Mouse (Mus musculus): ENCODE data around the gene Katna1. TPM values are rescaled to one million over a fixed set of nuclear protein-coding genes. Genes with fewer than 3 reads are reported as not detected.

Gene Katna1
- polyA plus RNA-seq, 1 experiment from 2014 or later, result 58.3 TPM

GRCm38 (mm10) chr10:7778361-7778760 is 52.6 kb downstream of the Katna1 start:
- DNase-seq (no peak), ATAC-seq (ENCODE audit: insufficient read depth) (no peak)
- no peaks in the 10 kb centered on the region for H3K27me3 ChIP-seq (ENCODE audit: insufficient read depth, low read length)
- no peak for TF ChIP-seq CTCF (IDR thresholded peaks at IDR 0.05; ENCODE audit: low read depth)
- H3K4me3 ChIP-seq (ENCODE audit: low read depth, low read length), result no peak overlapping the region
- H3K27ac ChIP-seq (ENCODE audit: low read depth), result no peak overlapping the region
- H3K4me2 ChIP-seq, result no peak overlapping the region
- no peaks in the 10 kb centered on the region for H3K4me1 ChIP-seq (ENCODE audit: insufficient read depth)
- H3K9ac ChIP-seq, result no peak overlapping the region
- WGBS, result 86% methylated on average over 3 of the region's 3 CpGs
- peaks cover 34% of the 10 kb centered on the region for H3K36me3 ChIP-seq (ENCODE audit: insufficient read depth)
- H3K9me3 ChIP-seq (ENCODE audit: low read depth, low read length), result no peaks in the 10 kb centered on the region

GRCm38 (mm10) chr10:7779751-7780237 is 54.0 kb downstream of the Katna1 start:
- WGBS, result 11% methylated on average over 7 of the region's 7 CpGs
- Histone ChIP-seq H3K27me3 (ENCODE audit: insufficient read depth, low read length) (no peaks in the 10 kb centered on the region), H3K4me3 (ENCODE audit: low read depth, low read length) (peak overlapping the region; percentile 92), H3K9ac (peak overlapping the region; percentile 80), H3K4me1 (ENCODE audit: insufficient read depth) (no peaks in the 10 kb centered on the region), H3K4me2 (peak overlapping the region; percentile 76), H3K36me3 (ENCODE audit: insufficient read depth) (peaks cover 23% of the 10 kb centered on the region), H3K9me3 (ENCODE audit: low read depth, low read length) (no peaks in the 10 kb centered on the region), H3K27ac (ENCODE audit: low read depth) (no peak overlapping the region)
- peak; percentile 16 for DNase-seq
- ATAC-seq (ENCODE audit: insufficient read depth), result no peak
- no peak for TF ChIP-seq CTCF (IDR thresholded peaks at IDR 0.05; ENCODE audit: low read depth)

- no peak for TF ChIP-seq CTCF (IDR thresholded peaks at IDR 0.05; ENCODE audit: low read depth)
- Histone ChIP-seq H3K4me2 (peak overlapping the region; percentile 76), H3K4me3 (ENCODE audit: low read depth, low read length) (peak overlapping the region; percentile 92), H3K27me3 (ENCODE audit: insufficient read depth, low read length) (no peaks in the 10 kb centered on the region), H3K4me1 (ENCODE audit: insufficient read depth) (no peaks in the 10 kb centered on the region), H3K27ac (ENCODE audit: low read depth) (peak overlapping the region; percentile 58; the same call in 1 of the 2 replicates), H3K9ac (peak overlapping the region; percentile 80), H3K9me3 (ENCODE audit: low read depth, low read length) (no peaks in the 10 kb centered on the region), H3K36me3 (ENCODE audit: insufficient read depth) (peaks cover 16% of the 10 kb centered on the region)
- under 1% methylated on average over 70 of the region's 77 CpGs for WGBS
- ATAC-seq (ENCODE audit: insufficient read depth), result peak; percentile 94
- DNase-seq, result peak; percentile 96
Observed at GRCm38 (mm10) chr10:7780238-7781176, 54.7 kb downstream of the Katna1 start.

GRCm38 (mm10) chr10:7781214-7781613 is 55.4 kb downstream of the Katna1 start:
- ATAC-seq (ENCODE audit: insufficient read depth) (peak; percentile 12), DNase-seq (no peak)
- Histone ChIP-seq H3K9me3 (ENCODE audit: low read depth, low read length) (no peaks in the 10 kb centered on the region), H3K4me3 (ENCODE audit: low read depth, low read length) (peak overlapping the region; percentile 92), H3K9ac (peak overlapping the region; percentile 38; the same call in 1 of the 2 replicates), H3K4me2 (peak overlapping the region; percentile 76), H3K4me1 (ENCODE audit: insufficient read depth) (no peaks in the 10 kb centered on the region), H3K27me3 (ENCODE audit: insufficient read depth, low read length) (no peaks in the 10 kb centered on the region), H3K36me3 (ENCODE audit: insufficient read depth) (peaks cover 11% of the 10 kb centered on the region), H3K27ac (ENCODE audit: low read depth) (no peak overlapping the region)
- TF ChIP-seq CTCF (IDR thresholded peaks at IDR 0.05; ENCODE audit: low read depth), result no peak
- WGBS, result 52% methylated on average over 3 of the region's 3 CpGs

- 30% methylated on average over 2 of the region's 2 CpGs for WGBS
- H3K9ac ChIP-seq, result no peak overlapping the region
- peaks cover 11% of the 10 kb centered on the region; the same call in 1 of the 2 replicates for H3K36me3 ChIP-seq (ENCODE audit: insufficient read depth)
- no peak overlapping the region for H3K4me3 ChIP-seq (ENCODE audit: low read depth, low read length)
- ATAC-seq (ENCODE audit: insufficient read depth) (no peak), DNase-seq (no peak)
- no peak overlapping the region for H3K4me2 ChIP-seq
- no peaks in the 10 kb centered on the region; the same call in 1 of the 2 replicates for H3K4me1 ChIP-seq (ENCODE audit: insufficient read depth)
- no peaks in the 10 kb centered on the region for H3K27me3 ChIP-seq (ENCODE audit: insufficient read depth, low read length)
- H3K9me3 ChIP-seq (ENCODE audit: low read depth, low read length), result no peaks in the 10 kb centered on the region
- TF ChIP-seq CTCF (IDR thresholded peaks at IDR 0.05; ENCODE audit: low read depth), result no peak
- no peak overlapping the region for H3K27ac ChIP-seq (ENCODE audit: low read depth)
Observed at GRCm38 (mm10) chr10:7787319-7787718, 61.5 kb downstream of the Katna1 start.

GRCm38 (mm10) chr10:7792254-7792750 is 66.5 kb downstream of the Katna1 start:
- H3K4me1 ChIP-seq (ENCODE audit: insufficient read depth), result no peaks in the 10 kb centered on the region; the same call in 1 of the 2 replicates
- peak overlapping the region; percentile 87 for H3K4me3 ChIP-seq (ENCODE audit: low read depth, low read length)
- TF ChIP-seq CTCF (IDR thresholded peaks at IDR 0.05; ENCODE audit: low read depth), result no peak
- H3K4me2 ChIP-seq, result peak overlapping the region; percentile 66
- H3K9ac ChIP-seq, result peak overlapping the region; percentile 94
- H3K9me3 ChIP-seq (ENCODE audit: low read depth, low read length), result no peaks in the 10 kb centered on the region
- ATAC-seq (ENCODE audit: insufficient read depth), result no peak; the same call in 1 of the 2 replicates
- DNase-seq, result no peak
- H3K27ac ChIP-seq (ENCODE audit: low read depth), result peak overlapping the region; percentile 67
- WGBS, result 0% methylated on average over 10 of the region's 10 CpGs
- H3K27me3 ChIP-seq (ENCODE audit: insufficient read depth, low read length), result no peaks in the 10 kb centered on the region
- peaks cover 21% of the 10 kb centered on the region for H3K36me3 ChIP-seq (ENCODE audit: insufficient read depth)
